Mouse (Mus musculus) kidney, embryonic 16.5 days (tissue): Measurements from ENCODE around the gene Prr23a3. TPM values are rescaled to one million over a fixed set of nuclear protein-coding genes. Genes with fewer than 3 reads are reported as not detected.

Experiments
- ATAC-seq: fragments of 200-750 bp; cut with Nextera tagmentation; 2 replicates; pipeline ENCODE4 v1.8.0; 2017; ENCODE audit warnings: moderate TSS enrichment; ENCODE audit not compliant: low FRiP score, low TSS enrichment
- H3K27ac ChIP-seq: fragments of 300-500 bp; sonication (generic); 2 replicates; pipeline ENCODE4 v1.5.1; 2014; ENCODE audit warnings: low read length
- H3K27me3 ChIP-seq: fragments of 300-500 bp; sonication (generic); 2 replicates; pipeline ENCODE4 v1.6.1; 2014; ENCODE audit warnings: low read length, control low read depth, mixed read lengths; ENCODE audit not compliant: insufficient read depth
- H3K36me3 ChIP-seq: fragments of 300-500 bp; sonication (generic); 2 replicates; pipeline ENCODE4 v1.6.1; 2014; ENCODE audit warnings: low read length, control low read depth, mixed read lengths; ENCODE audit not compliant: insufficient read depth
- H3K4me1 ChIP-seq: fragments of 300-500 bp; sonication (generic); 2 replicates; pipeline ENCODE4 v1.6.1; 2014; ENCODE audit warnings: low read length, control low read depth, mixed read lengths; ENCODE audit not compliant: insufficient read depth
- H3K4me2 ChIP-seq: fragments of 300-500 bp; sonication (generic); replicated peaks from 2 replicates; pipeline ENCODE4 v1.6.1; 2014; ENCODE audit warnings: low read depth, low read length
- H3K4me3 ChIP-seq: fragments of 300-500 bp; sonication (generic); 2 replicates; pipeline ENCODE4 v1.5.1; 2014; ENCODE audit warnings: mild to moderate bottlenecking, low read length
- H3K9ac ChIP-seq: fragments of 300-500 bp; sonication (generic); replicated peaks from 2 replicates; pipeline ENCODE4 v1.6.1; 2014; ENCODE audit warnings: low read length
- H3K9me3 ChIP-seq: fragments of 300-500 bp; sonication (generic); 2 replicates; pipeline ENCODE4 v1.6.1; 2016; ENCODE audit warnings: low read length, control low read depth
- WGBS: fragments of 180-500 bp; shearing (Covaris S2); extraction: QIAGEN DNeasy Blood & Tissue Kit; methylation state at CpG from one replicate; pipeline ENCODE4 v1.1.7; 2014; 5-methylcytosine and 5-hydroxymethylcytosine counted together
- polyA plus RNA-seq: library from polyadenylated mRNA; unstranded; fragments of >200 nt; fragmentation: Nextera tagmentation; extraction: Ambion mirVana; gene quantifications from 2 replicates; pipeline ENCODE4 v1.2.1, GENCODE M21; 2015

Gene Prr23a3
- polyA plus RNA-seq, 1 experiment from 2014 or later = not detected

DNA sequence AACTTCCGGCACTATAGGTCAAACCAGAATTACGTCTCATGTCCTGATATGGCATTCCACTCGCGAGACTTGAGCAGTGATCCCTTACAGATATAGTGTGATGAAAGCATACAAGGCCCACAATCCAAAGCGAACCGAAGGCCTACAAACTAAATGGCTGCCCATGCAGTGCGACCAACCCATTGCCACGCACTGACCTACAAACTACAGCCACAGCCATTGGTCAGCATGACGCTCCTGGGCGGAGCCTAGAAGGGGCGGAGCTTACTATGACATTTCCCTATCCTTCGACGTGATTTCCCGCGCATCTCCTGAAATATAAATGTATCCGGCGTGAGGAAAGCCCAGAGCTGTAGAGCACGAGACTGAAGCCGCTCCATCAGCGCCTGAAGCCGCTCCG lies 22.4 kb upstream of the Prr23a3 start, which contains the start of gene Prr23a1:
Gene Prr23a1, plus strand, starts transcription at position 387 of the 400 bp plus-strand sequence.
- peak within 1 kb of the TSS; percentile 26; the same call in 1 of the 2 replicates for H3K4me2 ChIP-seq
- H3K27ac ChIP-seq = no peak within 1 kb of the TSS
- H3K4me3 ChIP-seq = no peak within 1 kb of the TSS
- no peaks in the 10 kb centered on the region for H3K36me3 ChIP-seq
- 62% methylated on average over 22 of the region's 22 CpGs for WGBS
- no peaks in the 10 kb centered on the region for H3K27me3 ChIP-seq
- H3K9ac ChIP-seq = no peak within 1 kb of the TSS
- ATAC-seq = no peak
- no peaks in the 10 kb centered on the region for H3K4me1 ChIP-seq
- H3K9me3 ChIP-seq = peaks cover 3% of the 10 kb centered on the region; the same call in 1 of the 2 replicates

DNA sequence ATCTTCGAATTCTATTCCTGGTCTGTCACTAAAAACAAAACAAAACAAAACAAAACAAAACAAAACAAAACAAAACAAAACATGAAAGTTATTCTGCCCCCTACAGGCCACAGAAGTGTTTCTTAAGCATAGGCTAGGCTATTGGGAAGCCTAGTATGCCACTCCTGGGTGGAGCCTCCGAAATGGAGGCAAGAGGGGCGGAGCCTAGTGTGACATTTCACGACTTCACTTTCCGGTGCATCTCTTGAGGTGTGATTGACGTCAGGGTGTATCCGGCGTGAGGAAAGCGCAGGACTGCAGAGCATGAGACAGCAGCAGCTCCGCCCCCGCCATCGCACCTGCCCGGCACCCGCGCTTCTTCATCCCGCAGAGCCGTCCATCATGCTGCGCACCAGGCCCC lies 8.4 kb upstream of the Prr23a3 start, which contains the start of gene Prr23a2:
Gene Prr23a2, plus strand, starts transcription at position 285 of the 400 bp plus-strand sequence.
- H3K4me3 ChIP-seq = no peak within 1 kb of the TSS
- H3K4me2 ChIP-seq = no peak within 1 kb of the TSS
- H3K36me3 ChIP-seq = no peaks in the 10 kb centered on the region
- H3K27me3 ChIP-seq = no peaks in the 10 kb centered on the region
- no peak within 1 kb of the TSS for H3K27ac ChIP-seq
- no peak within 1 kb of the TSS for H3K9ac ChIP-seq
- no peaks in the 10 kb centered on the region for H3K4me1 ChIP-seq
- H3K9me3 ChIP-seq = no peaks in the 10 kb centered on the region
- no peak for ATAC-seq
- 76% methylated on average over 18 of the region's 18 CpGs for WGBS

DNA sequence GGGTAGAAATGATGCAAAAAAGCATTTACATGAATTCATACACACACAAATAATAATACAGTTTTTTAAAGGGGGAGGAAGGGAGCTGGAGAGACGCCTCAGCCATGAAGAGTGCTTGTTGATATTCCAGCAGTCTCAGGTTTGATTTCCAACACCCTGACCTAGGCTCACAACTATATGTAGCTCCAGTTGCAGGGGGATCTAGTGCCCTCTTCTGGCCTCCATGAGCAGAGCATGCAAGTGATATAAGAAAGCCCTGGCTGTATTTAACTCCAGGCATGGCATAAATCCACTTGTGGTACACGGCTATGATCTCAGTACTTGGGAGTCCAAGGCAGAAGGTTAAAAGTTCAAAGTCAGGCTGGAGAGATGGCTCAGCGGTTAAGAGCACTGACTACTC lies 1.1 kb upstream of the Prr23a3 start:
- Histone ChIP-seq H3K4me3 (no peak overlapping the region), H3K36me3 (no peaks in the 10 kb centered on the region), H3K4me1 (no peaks in the 10 kb centered on the region), H3K9ac (no peak overlapping the region), H3K27ac (no peak overlapping the region), H3K27me3 (no peaks in the 10 kb centered on the region), H3K9me3 (0 out of 2 replicates have a peak, but pooled peaks cover 2% of the 10 kb centered on the region), H3K4me2 (no peak overlapping the region)
- ATAC-seq = no peak
- WGBS = 71% methylated on average over 3 of the region's 3 CpGs

DNA sequence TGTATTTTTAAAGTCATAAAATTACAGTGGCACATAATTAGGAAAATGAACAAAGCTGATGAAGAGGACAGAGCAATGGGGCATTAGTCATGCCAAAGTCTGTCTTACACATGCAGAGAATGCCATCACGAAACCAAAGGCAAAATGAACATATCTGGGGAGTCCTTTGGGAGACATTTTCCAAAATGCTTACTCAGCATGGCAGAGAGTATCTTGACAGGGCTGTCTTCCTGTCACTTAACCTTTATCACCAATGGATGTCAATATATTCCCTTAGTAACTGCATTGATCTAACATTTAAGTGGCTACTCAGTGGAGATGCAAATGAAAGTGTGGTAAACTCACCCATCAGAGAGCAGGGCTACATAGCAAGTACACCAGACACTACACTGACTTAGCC lies 36.9 kb downstream of the Prr23a3 start:
- Histone ChIP-seq H3K27ac (no peak overlapping the region), H3K4me2 (no peak overlapping the region), H3K9me3 (peaks cover 14% of the 10 kb centered on the region), H3K27me3 (no peaks in the 10 kb centered on the region), H3K4me3 (no peak overlapping the region), H3K36me3 (no peaks in the 10 kb centered on the region), H3K9ac (no peak overlapping the region), H3K4me1 (no peaks in the 10 kb centered on the region)
- WGBS = 85% methylated on average over 1 of the region's 1 CpGs
- ATAC-seq = no peak

DNA sequence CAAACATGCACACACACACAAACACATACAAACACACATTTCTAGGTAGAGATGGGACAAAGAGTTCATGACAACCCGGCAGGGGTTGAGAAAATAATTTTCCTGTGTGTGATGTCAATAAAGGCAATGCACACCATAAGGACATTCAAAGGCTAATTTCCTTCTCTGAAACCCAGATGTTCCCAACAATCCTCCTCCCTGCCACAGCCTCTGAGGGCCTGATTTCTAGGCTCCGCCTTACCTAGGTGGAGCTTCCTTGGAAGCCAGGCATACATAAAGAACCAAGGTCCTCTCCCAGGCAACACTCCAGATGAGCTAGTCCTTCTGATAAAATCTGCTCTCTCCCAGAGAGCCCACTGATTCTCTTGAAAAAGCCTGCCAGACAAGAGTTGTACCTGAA lies 38.3 kb downstream of the Prr23a3 start, which contains the start of gene 7420426K07Rik:
Gene 7420426K07Rik, plus strand, starts transcription at position 301 of the 400 bp plus-strand sequence.
- no peak for ATAC-seq
- 0 out of 2 replicates have a peak, but pooled peaks cover 3% of the 10 kb centered on the region for H3K9me3 ChIP-seq
- no peaks in the 10 kb centered on the region for H3K27me3 ChIP-seq
- H3K36me3 ChIP-seq = no peaks in the 10 kb centered on the region
- H3K4me2 ChIP-seq = no peak within 1 kb of the TSS
- no peak within 1 kb of the TSS for H3K4me3 ChIP-seq
- H3K9ac ChIP-seq = no peak within 1 kb of the TSS
- no peak within 1 kb of the TSS for H3K27ac ChIP-seq
- 94% methylated on average over 2 of the region's 2 CpGs for WGBS
- H3K4me1 ChIP-seq = no peaks in the 10 kb centered on the region

Other genes starting within 250 kb of the Prr23a3 start
- gene Prr23a1, start 22.3 kb upstream of the Prr23a3 start, polyA plus RNA-seq = not detected in 2 replicates
- gene Prr23a2, start 8.3 kb upstream of the Prr23a3 start, polyA plus RNA-seq = not detected in 2 replicates
- not detected in 2 replicates for gene 7420426K07Rik, start 38.4 kb downstream of the Prr23a3 start, polyA plus RNA-seq
- not detected in 2 replicates for gene Foxl2, start 90.5 kb downstream of the Prr23a3 start, polyA plus RNA-seq
- gene Faim, start 121.6 kb downstream of the Prr23a3 start, polyA plus RNA-seq = 46.1 and 46.9 TPM in 2 replicates
- gene Gm1123, start 170.9 kb downstream of the Prr23a3 start, polyA plus RNA-seq = 0.10 and 0.22 TPM in 2 replicates